Mouse (Mus musculus): Measurements from ENCODE around the gene Jph4.

The Jph4 gene

DNA sequence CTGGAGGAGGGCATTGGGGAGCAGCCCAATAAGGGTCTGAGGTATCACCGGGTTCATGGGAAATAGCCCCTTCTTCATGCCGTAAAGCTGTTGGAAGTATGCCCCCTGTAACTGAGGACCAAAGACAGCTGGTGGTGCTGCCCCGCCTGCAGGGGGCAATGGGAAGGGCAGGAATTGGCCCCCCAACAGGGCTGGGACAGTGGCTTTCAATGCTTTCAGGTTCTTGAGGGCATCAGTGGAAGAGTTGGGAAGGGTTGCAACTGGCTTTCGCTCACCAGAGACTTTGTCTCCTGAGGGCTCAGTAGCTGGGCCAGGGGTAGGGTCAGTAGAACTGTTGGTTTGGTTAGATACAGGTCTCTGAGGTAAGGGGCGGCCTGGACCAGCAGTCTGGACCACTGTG, 53.6 kb downstream of the Jph4 start:
- DNase-seq = no peak

DNA sequence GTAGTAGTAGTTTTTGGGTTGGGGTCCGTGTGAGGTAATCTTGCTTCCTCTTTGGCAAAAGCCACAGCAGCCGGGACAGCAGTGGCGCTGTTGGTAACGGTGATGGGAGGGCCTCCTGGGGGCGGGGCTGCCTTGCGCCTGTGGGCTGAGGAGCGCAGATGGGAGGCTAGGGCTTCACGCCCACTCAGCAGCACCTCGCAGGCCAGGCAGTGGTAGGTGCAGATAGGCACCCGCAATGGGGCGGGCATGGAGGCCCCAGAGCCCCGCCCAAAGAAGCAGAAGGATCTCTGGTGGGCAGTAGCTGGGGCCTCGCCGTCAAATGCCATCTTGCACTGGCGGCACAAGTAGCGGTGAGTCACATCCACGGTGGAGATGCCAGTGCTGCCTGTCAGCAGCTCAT, 54.1 kb downstream of the Jph4 start:
- DNase-seq = peak; percentile 98

DNA sequence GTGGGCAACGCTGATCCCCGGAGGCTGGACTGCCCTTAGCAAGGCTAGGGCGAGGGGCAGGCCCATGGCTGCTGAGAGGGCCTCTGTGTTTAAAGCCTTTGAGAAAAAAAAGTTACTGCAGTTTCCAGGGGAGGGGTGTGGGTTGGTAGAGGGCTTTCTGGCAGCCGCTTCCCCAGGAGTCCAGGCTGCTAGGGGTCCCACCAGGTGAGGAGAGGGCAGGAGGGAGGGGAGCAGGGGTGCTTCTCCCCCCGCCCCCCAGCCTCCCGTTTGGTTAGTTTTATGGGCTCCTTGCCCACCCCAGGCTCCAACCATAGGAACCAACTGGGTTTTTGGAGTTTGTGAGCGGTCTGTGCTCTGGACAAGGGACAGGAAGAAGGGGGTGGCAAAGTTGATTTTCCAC, 54.9 kb downstream of the Jph4 start:
- DNase-seq = no peak

DNA sequence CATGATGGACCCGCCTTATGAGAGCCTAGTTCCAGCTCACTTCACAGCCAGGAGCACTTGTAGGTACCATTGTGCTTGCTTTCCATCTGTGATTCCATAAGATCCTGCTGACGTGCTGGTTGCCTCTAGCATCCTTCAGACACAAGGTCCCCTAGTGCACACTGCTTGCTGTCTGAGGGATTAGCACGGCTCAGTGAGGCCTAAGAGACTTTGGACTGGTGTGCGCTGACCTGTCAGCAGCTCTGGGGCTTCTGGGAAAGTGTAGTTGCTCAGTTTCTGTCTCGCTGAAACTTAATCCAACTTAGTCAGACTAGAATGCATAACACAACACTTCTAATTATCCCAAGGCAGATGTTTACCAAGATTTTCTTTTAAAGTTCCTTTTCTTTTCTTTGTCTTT, 56.8 kb downstream of the Jph4 start:
- DNase-seq = no peak

DNA sequence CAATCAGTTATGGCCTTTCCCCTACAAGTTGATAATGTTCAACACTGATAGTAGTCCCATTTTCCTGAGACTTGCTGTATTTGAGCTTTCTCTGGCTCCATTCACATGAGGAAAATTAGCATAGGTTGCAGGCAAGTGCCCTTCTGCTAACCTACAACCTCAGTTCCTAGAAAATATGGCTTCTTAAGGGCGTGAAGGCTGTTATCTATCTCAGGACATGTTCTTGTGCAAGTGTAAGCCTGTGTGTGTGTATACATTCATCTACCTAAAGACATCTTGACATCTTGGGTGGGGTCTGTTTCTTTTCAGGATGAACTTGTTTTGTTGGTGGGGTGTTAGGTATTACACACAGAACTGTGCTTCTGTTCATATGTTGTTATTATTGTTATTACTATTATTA, 57.7 kb downstream of the Jph4 start:
- DNase-seq = no peak
